Mouse (Mus musculus) embryonic facial prominence, embryonic 14.5 days (tissue): ENCODE measurements around the gene Slc16a1. TPM values are rescaled to one million over a fixed set of nuclear protein-coding genes. Genes with fewer than 3 reads are reported as not detected.

ENCODE experiments used
- ATAC-seq: fragments of 200-750 bp; cut with Nextera tagmentation; 2 replicates; pipeline ENCODE4 v1.8.0; 2017; ENCODE audit warnings: low read depth, moderate number of reproducible peaks, moderate TSS enrichment
- DNase-seq: peaks from one replicate; pipeline ENCODE4 v3.0.0-alpha.2; 2015; ENCODE audit warnings: low spot score
- H3K27ac ChIP-seq: fragments of 300-500 bp; sonication (generic); replicated peaks from 2 replicates; pipeline ENCODE4 v1.5.1; 2014; ENCODE audit warnings: low read depth, mild to moderate bottlenecking, low read length, moderate library complexity
- H3K27me3 ChIP-seq: fragments of 300-500 bp; sonication (generic); replicated peaks from 2 replicates; pipeline ENCODE4 v1.6.1; 2014; ENCODE audit warnings: low read length; ENCODE audit not compliant: control insufficient read depth, insufficient read depth
- H3K36me3 ChIP-seq: fragments of 300-500 bp; sonication (generic); 2 replicates; pipeline ENCODE4 v1.6.1; 2014; ENCODE audit warnings: low read length, mixed read lengths; ENCODE audit not compliant: control insufficient read depth, insufficient read depth
- H3K4me1 ChIP-seq: fragments of 300-500 bp; sonication (generic); 2 replicates; pipeline ENCODE4 v1.6.1; 2014; ENCODE audit warnings: antibody characterized with exemption, low read length; ENCODE audit not compliant: control insufficient read depth, insufficient read depth
- H3K4me2 ChIP-seq: fragments of 300-500 bp; sonication (generic); 2 replicates; pipeline ENCODE4 v1.6.1; 2014; ENCODE audit warnings: low read depth, mild to moderate bottlenecking, low read length, moderate library complexity, mixed read lengths
- H3K4me3 ChIP-seq: fragments of 300-500 bp; sonication (generic); 2 replicates; pipeline ENCODE4 v1.5.1; 2014; ENCODE audit warnings: low read depth, mild to moderate bottlenecking, low read length
- H3K9ac ChIP-seq: fragments of 300-500 bp; sonication (generic); 2 replicates; pipeline ENCODE4 v1.6.1; 2014; ENCODE audit warnings: low read depth, mild to moderate bottlenecking, low read length, moderate library complexity, mixed read lengths
- H3K9me3 ChIP-seq: fragments of 300-500 bp; sonication (generic); 2 replicates; pipeline ENCODE4 v1.6.1; 2016; ENCODE audit warnings: low read length; ENCODE audit not compliant: control insufficient read depth
- WGBS: fragments of 180-500 bp; shearing (Covaris S2); extraction: QIAGEN DNeasy Blood & Tissue Kit; methylation state at CpG from one replicate; pipeline ENCODE4 v1.1.7; 2014; 5-methylcytosine and 5-hydroxymethylcytosine counted together
- polyA plus RNA-seq: library from polyadenylated mRNA; unstranded; fragments of >200 nt; fragmentation: Nextera tagmentation; extraction: Ambion mirVana; gene quantifications from 2 replicates; pipeline ENCODE4 v1.2.1, GENCODE M21; 2014

The Slc16a1 gene
- polyA plus RNA-seq, 1 experiment from 2014 or later, result 30.9 TPM

GRCm38 (mm10) chr3:104674329-104675220, 36.1 kb downstream of the Slc16a1 start:
- H3K4me1 ChIP-seq, result peaks cover 18% of the 10 kb centered on the region
- H3K36me3 ChIP-seq, result no peaks in the 10 kb centered on the region
- no peak overlapping the region for H3K27ac ChIP-seq
- no peaks in the 10 kb centered on the region for H3K27me3 ChIP-seq
- no peaks in the 10 kb centered on the region for H3K9me3 ChIP-seq
- ATAC-seq (no peak; the same call in 1 of the 2 replicates), DNase-seq (peak; percentile 24)
- peak overlapping the region; percentile 43 for H3K4me3 ChIP-seq
- WGBS, result 12% methylated on average over 13 of the region's 14 CpGs
- H3K4me2 ChIP-seq, result peak overlapping the region; percentile 88
- H3K9ac ChIP-seq, result peak overlapping the region; percentile 61

DNA sequence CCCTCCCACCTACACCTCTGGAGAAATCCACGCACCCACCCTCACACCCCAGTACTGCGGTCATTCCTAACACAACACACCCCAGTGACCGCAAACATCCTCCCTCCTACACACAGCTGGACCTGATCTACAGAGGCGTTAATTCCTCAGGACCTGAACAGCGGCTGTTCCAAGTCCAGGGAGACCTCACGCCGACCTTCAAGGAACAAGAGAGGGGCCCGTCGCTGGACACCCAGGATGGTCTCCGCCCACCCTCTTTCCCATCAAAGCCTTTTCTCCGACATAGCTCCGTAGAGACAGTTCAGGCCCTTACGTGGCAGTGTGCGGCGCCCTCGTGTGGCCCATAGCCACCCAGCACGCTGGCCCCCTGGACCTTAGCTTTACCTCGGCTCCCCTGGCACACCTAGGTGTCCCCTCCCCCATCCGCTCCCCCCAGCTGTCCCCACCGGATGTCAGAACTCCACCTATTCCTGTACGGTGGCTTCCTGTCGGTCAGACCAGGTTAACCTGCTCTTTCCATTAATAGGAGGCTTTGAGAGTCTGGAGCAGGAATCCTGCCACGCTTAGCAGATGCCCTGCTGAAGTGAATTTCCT, 36.9 kb downstream of the Slc16a1 start:
- Histone ChIP-seq H3K4me3 (peak overlapping the region; percentile 43), H3K4me1 (peaks cover 14% of the 10 kb centered on the region), H3K36me3 (no peaks in the 10 kb centered on the region), H3K4me2 (peak overlapping the region; percentile 88), H3K9me3 (0 out of 2 replicates have a peak, but pooled peaks cover 4% of the 10 kb centered on the region), H3K27me3 (no peaks in the 10 kb centered on the region), H3K27ac (no peak overlapping the region), H3K9ac (peak overlapping the region; percentile 61)
- ATAC-seq (peak; percentile 78), DNase-seq (peak; percentile 83)
- WGBS, result 6% methylated on average over 19 of the region's 23 CpGs

DNA sequence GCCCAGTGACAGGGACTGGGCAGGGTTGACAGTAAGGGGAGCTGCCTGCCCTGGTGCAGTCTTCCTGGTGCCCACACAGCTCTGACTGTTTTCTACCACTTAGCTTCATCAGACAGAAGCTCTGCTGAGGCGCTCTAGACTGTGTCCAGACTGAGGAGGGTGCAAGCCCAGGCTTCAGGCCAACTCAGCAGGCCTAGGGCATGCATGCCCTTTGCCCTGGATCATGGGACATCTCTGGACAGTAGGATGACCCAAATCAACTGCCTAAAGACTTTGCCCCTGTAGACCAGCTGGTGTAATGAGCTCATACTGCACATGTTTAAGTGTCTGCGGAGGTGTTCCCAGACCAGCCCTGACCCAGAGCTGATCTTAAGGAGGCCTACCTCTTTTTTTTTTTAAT, 39.3 kb downstream of the Slc16a1 start:
- WGBS, result 94% methylated on average over 2 of the region's 2 CpGs
- ATAC-seq, result no peak
- H3K4me3 ChIP-seq, result no peak overlapping the region

GRCm38 (mm10) chr3:104678826-104679225, 40.4 kb downstream of the Slc16a1 start:
- no peak overlapping the region for H3K4me2 ChIP-seq
- no peak overlapping the region for H3K27ac ChIP-seq
- 0 out of 2 replicates have a peak, but pooled peaks cover 5% of the 10 kb centered on the region for H3K9me3 ChIP-seq
- no peak overlapping the region for H3K4me3 ChIP-seq
- DNase-seq (peak; percentile 10), ATAC-seq (no peak)
- H3K36me3 ChIP-seq, result no peaks in the 10 kb centered on the region
- no peaks in the 10 kb centered on the region for H3K27me3 ChIP-seq
- H3K4me1 ChIP-seq, result peaks cover 14% of the 10 kb centered on the region
- no peak overlapping the region for H3K9ac ChIP-seq
- 74% methylated on average over 8 of the region's 8 CpGs for WGBS

More for the DNA sequence above, 39.3 kb downstream of the Slc16a1 start:
- no peak overlapping the region for H3K4me2 ChIP-seq
- H3K27ac ChIP-seq, result no peak overlapping the region
- H3K4me1 ChIP-seq, result peaks cover 14% of the 10 kb centered on the region
- no peaks in the 10 kb centered on the region for H3K36me3 ChIP-seq
- H3K9ac ChIP-seq, result no peak overlapping the region
- no peak for DNase-seq
- no peaks in the 10 kb centered on the region for H3K27me3 ChIP-seq
- H3K9me3 ChIP-seq, result 0 out of 2 replicates have a peak, but pooled peaks cover 5% of the 10 kb centered on the region

GRCm38 (mm10) chr3:104682671-104683504, 44.4 kb downstream of the Slc16a1 start:
- H3K4me3 ChIP-seq, result no peak overlapping the region
- peak; percentile 79 for DNase-seq
- no peak overlapping the region for H3K4me2 ChIP-seq
- H3K27me3 ChIP-seq, result no peaks in the 10 kb centered on the region
- no peak overlapping the region for H3K9ac ChIP-seq
- ATAC-seq, result peak; percentile 47; the same call in 1 of the 2 replicates
- 51% methylated on average over 11 of the region's 11 CpGs for WGBS
- no peaks in the 10 kb centered on the region for H3K4me1 ChIP-seq
- H3K27ac ChIP-seq, result no peak overlapping the region
- 0 out of 2 replicates have a peak, but pooled peaks cover 5% of the 10 kb centered on the region for H3K9me3 ChIP-seq
- no peaks in the 10 kb centered on the region for H3K36me3 ChIP-seq

DNA sequence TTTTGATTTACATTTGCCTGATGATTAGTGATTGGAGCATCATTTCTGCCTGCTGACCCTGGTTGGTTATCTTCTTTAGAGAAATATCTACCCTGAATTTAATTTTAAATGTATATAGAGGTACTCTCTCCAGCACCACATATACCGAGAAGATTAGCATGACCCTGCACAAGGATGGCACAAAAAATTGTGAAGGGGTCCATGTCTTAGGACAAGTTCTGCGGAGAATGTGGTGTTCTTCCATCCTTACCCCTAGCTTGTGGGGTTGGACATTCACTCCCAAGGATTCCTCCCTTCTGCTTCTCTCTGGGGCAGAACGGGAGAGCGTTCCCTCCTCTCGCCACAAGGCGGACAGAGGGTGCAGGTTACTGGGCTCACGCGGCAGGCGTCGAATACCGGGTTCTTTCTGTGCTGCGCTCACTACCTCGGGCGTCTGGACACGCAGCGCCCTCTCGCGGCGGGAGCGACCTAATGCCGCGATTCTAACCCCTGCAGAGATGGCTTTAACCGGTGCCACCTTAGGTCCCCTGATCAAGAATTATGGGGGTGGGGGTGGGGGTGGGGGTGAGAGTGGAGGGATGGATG, 62.4 kb downstream of the Slc16a1 start:
- 5% methylated on average over 23 of the region's 23 CpGs for WGBS
- no peak overlapping the region for H3K4me3 ChIP-seq
- peak; percentile 91 for ATAC-seq
- no peak overlapping the region for H3K27ac ChIP-seq
- H3K4me2 ChIP-seq, result no peak overlapping the region
- no peaks in the 10 kb centered on the region for H3K27me3 ChIP-seq
- H3K4me1 ChIP-seq, result no peaks in the 10 kb centered on the region
- H3K9me3 ChIP-seq, result no peaks in the 10 kb centered on the region
- no peak overlapping the region for H3K9ac ChIP-seq
- no peaks in the 10 kb centered on the region for H3K36me3 ChIP-seq
- DNase-seq, result peak; percentile 86

DNA sequence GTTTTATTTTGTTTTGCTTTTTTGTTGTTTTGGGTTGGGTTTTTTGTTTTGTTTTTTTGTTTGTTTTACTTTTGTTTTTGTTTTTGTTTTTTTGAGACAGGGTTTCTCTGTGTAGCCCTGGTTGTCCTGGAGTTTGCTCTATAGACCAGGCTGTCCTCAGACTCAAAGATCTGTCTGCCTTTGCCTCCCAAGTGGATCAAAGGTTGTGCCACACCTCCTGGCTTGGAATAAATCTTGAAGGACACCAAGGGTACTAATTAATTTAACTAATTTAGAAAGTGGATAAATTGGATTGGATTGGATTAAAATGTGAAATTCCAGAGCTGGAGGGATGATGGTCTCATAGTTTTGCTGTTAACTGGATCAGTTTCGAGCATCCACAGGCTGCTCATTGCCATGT, 63.3 kb downstream of the Slc16a1 start:
- Histone ChIP-seq H3K9me3 (no peaks in the 10 kb centered on the region), H3K9ac (no peak overlapping the region), H3K4me3 (no peak overlapping the region), H3K27me3 (no peaks in the 10 kb centered on the region), H3K4me2 (no peak overlapping the region), H3K4me1 (no peaks in the 10 kb centered on the region), H3K27ac (no peak overlapping the region), H3K36me3 (no peaks in the 10 kb centered on the region)
- DNase-seq (no peak), ATAC-seq (no peak)
- WGBS, result 72% methylated on average over 1 of the region's 1 CpGs

DNA sequence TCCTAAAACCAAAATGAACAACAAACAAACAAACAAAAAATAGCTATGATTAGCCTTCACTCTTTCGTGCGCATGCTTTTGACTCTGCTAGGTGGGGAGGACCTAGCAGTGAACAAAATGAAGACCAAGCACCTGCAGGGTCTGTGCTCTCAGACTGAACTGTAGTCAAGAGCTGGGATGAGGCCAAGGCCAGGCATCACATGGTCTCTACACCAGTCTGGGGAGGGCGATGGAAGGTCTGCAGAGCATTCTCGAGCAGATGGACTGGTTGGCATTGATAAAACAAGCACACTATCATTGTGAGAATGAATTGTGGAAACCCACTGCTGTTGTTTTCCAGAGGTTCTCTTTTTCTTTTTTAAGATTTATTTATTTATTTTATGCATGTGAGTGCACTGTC, 65.5 kb downstream of the Slc16a1 start:
- Histone ChIP-seq H3K4me1 (no peaks in the 10 kb centered on the region), H3K27me3 (no peaks in the 10 kb centered on the region), H3K4me3 (no peak overlapping the region), H3K4me2 (no peak overlapping the region), H3K27ac (no peak overlapping the region), H3K9ac (no peak overlapping the region), H3K36me3 (no peaks in the 10 kb centered on the region), H3K9me3 (no peaks in the 10 kb centered on the region)
- ATAC-seq, result no peak
- no peak for DNase-seq
- WGBS, result 93% methylated on average over 4 of the region's 4 CpGs
